Mouse (Mus musculus): ENCODE measurements at regions not wholly inside any gene's neighbourhood (a gene's known extent, or its start where the extent isn't known, plus 50 kb on each side); places are given as distances from the start of the nearest gene placed in this dataset.

DNA sequence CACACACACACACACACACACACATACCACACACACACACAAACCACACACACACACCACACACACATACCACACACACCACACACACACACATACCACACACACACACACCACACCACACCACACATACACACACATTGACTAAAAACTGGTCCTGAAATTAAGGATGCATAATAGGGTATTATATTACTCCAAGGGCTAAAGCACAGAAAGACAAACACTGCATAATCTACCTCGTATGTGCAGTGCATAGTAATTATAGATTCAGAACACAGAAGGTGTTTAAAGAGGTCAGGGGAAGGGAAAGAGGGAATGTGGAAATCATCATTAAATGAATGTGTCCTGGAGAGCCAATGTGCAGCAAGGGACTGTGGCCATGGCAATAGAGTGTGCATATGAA, 84.5 kb downstream of the Rbm11 start:
- TF ChIP-seq CTCF (conservative IDR thresholded peaks at IDR 0.05; ENCODE audit: insufficient read depth, insufficient read length, low read depth, low read length) = no peak
- TF ChIP-seq POLR2A (IDR thresholded peaks at IDR 0.05; ENCODE audit: low read depth, low read length) = no peak
